Mouse (Mus musculus): ENCODE results near the gene Adtrp. TPM values are rescaled to one million over a fixed set of nuclear protein-coding genes. Genes with fewer than 3 reads are reported as not detected.

The Adtrp gene
- polyA plus RNA-seq, 1 experiment from 2014 or later: not detected

DNA sequence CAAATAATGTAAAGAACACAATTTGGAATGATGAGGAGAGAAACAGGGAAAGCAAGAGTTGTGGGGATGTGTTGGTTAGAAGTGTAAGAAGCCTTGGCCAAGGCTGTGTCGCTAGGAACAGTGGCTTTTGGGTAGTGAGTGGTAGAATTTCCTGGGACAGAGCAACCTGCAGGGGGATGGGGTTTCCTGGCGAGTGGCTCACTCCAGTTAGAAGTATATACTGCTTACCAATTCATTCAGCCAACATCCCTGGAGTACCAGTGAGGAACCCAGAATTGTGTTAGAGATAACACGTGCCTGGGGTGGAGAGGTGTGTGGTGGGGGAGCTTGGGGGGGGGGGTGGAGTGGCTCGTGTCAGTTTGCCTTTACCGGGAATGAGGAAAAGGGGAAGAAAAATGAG is 25.4 kb downstream of the Adtrp start:
- 40% methylated on average over 5 of the region's 5 CpGs for WGBS

GRCm38 (mm10) chr13:41820947-41821346 is 26.5 kb downstream of the Adtrp start:
- H3K27ac ChIP-seq (ENCODE audit: low read depth, low read length): no peak overlapping the region
- H3K9me3 ChIP-seq (ENCODE audit: control insufficient read depth, low read length): no peaks in the 10 kb centered on the region
- H3K4me3 ChIP-seq (ENCODE audit: low read depth, low read length): no peak overlapping the region
- no peak overlapping the region for H3K4me2 ChIP-seq (ENCODE audit: low read depth)
- ATAC-seq (ENCODE audit: insufficient read depth, low FRiP score, low TSS enrichment) (no peak), DNase-seq (ENCODE audit: low spot score) (no peak)
- H3K27me3 ChIP-seq (ENCODE audit: control insufficient read depth, insufficient read depth, low read length): no peaks in the 10 kb centered on the region
- H3K36me3 ChIP-seq (ENCODE audit: control insufficient read depth, insufficient read depth, low read length): no peaks in the 10 kb centered on the region
- H3K9ac ChIP-seq (ENCODE audit: low read length): no peak overlapping the region
- WGBS: 90% methylated on average over 3 of the region's 3 CpGs
- no peaks in the 10 kb centered on the region for H3K4me1 ChIP-seq (ENCODE audit: control insufficient read depth, insufficient read depth, low read length)

More for the DNA sequence above, 25.4 kb downstream of the Adtrp start:
- H3K9ac ChIP-seq (ENCODE audit: low read length): no peak overlapping the region
- no peaks in the 10 kb centered on the region for H3K36me3 ChIP-seq (ENCODE audit: control insufficient read depth, insufficient read depth, low read length)
- no peak for DNase-seq (ENCODE audit: low spot score)
- ATAC-seq (ENCODE audit: insufficient read depth, low FRiP score, low TSS enrichment): no peak
- no peaks in the 10 kb centered on the region for H3K27me3 ChIP-seq (ENCODE audit: control insufficient read depth, insufficient read depth, low read length)
- no peaks in the 10 kb centered on the region for H3K9me3 ChIP-seq (ENCODE audit: control insufficient read depth, low read length)
- H3K4me2 ChIP-seq (ENCODE audit: low read depth): no peak overlapping the region
- no peak overlapping the region for H3K27ac ChIP-seq (ENCODE audit: low read depth, low read length)
- H3K4me3 ChIP-seq (ENCODE audit: low read depth, low read length): no peak overlapping the region
- H3K4me1 ChIP-seq (ENCODE audit: control insufficient read depth, insufficient read depth, low read length): no peaks in the 10 kb centered on the region

DNA sequence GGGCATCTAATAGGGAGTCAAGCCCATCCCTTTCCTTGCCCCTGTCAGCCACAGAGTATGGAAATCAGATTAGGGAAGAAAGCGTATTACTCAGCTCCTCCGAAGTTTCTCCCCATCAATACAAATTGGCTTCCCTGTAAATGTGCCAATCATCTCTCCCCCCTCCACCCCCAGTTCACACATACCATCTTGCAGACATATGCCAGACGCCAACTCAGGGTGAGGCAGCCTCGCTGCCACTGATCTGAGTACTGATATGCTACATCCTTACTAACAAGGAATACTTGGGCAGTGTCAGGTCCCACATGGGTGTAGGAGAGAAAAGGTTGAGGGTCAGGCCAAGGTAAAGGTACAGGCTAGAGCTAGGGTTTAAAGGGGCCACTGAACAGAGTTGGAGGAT is 27.6 kb downstream of the Adtrp start:
- no peaks in the 10 kb centered on the region for H3K4me1 ChIP-seq (ENCODE audit: control insufficient read depth, insufficient read depth, low read length)
- no peaks in the 10 kb centered on the region for H3K9me3 ChIP-seq (ENCODE audit: control insufficient read depth, low read length)
- no peak overlapping the region for H3K4me2 ChIP-seq (ENCODE audit: low read depth)
- no peak overlapping the region for H3K9ac ChIP-seq (ENCODE audit: low read length)
- DNase-seq (ENCODE audit: low spot score) (no peak), ATAC-seq (ENCODE audit: insufficient read depth, low FRiP score, low TSS enrichment) (no peak)
- H3K27me3 ChIP-seq (ENCODE audit: control insufficient read depth, insufficient read depth, low read length): no peaks in the 10 kb centered on the region
- no peaks in the 10 kb centered on the region for H3K36me3 ChIP-seq (ENCODE audit: control insufficient read depth, insufficient read depth, low read length)
- no peak overlapping the region for H3K4me3 ChIP-seq (ENCODE audit: low read depth, low read length)
- 92% methylated on average over 4 of the region's 4 CpGs for WGBS
- no peak overlapping the region for H3K27ac ChIP-seq (ENCODE audit: low read depth, low read length)

GRCm38 (mm10) chr13:41819484-41819883 is 28.0 kb downstream of the Adtrp start:
- ATAC-seq (ENCODE audit: insufficient read depth, low FRiP score, low TSS enrichment) (no peak), DNase-seq (ENCODE audit: low spot score) (no peak)
- Histone ChIP-seq H3K4me1 (ENCODE audit: control insufficient read depth, insufficient read depth, low read length) (no peaks in the 10 kb centered on the region), H3K27ac (ENCODE audit: low read depth, low read length) (no peak overlapping the region), H3K36me3 (ENCODE audit: control insufficient read depth, insufficient read depth, low read length) (no peaks in the 10 kb centered on the region), H3K27me3 (ENCODE audit: control insufficient read depth, insufficient read depth, low read length) (no peaks in the 10 kb centered on the region), H3K4me3 (ENCODE audit: low read depth, low read length) (no peak overlapping the region), H3K9ac (ENCODE audit: low read length) (no peak overlapping the region), H3K9me3 (ENCODE audit: control insufficient read depth, low read length) (no peaks in the 10 kb centered on the region), H3K4me2 (ENCODE audit: low read depth) (no peak overlapping the region)
- 92% methylated on average over 4 of the region's 4 CpGs for WGBS

DNA sequence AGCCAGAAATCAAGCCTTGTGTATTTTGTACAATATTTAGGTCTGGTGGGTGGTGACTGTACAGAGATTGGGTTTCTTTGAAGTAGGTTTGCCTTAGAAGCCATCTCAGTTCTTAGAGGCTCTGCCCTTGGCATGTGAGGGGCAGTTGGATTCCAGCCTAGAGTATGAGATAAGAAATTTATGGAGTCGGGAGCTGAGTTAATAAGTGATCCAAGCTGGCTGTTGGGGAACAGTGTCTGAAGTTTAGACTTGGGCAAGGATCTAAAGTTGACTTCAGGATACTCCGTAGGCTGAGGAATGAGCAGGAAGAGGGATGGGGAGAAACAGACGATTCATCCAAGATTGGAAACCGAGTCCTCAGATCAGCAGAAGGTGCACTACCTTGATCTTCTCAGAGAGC is 29.9 kb downstream of the Adtrp start:
- Histone ChIP-seq H3K27me3 (ENCODE audit: control insufficient read depth, insufficient read depth, low read length) (no peaks in the 10 kb centered on the region), H3K9ac (ENCODE audit: low read length) (no peak overlapping the region), H3K36me3 (ENCODE audit: control insufficient read depth, insufficient read depth, low read length) (no peaks in the 10 kb centered on the region), H3K27ac (ENCODE audit: low read depth, low read length) (no peak overlapping the region), H3K9me3 (ENCODE audit: control insufficient read depth, low read length) (no peaks in the 10 kb centered on the region), H3K4me2 (ENCODE audit: low read depth) (no peak overlapping the region), H3K4me3 (ENCODE audit: low read depth, low read length) (no peak overlapping the region), H3K4me1 (ENCODE audit: control insufficient read depth, insufficient read depth, low read length) (no peaks in the 10 kb centered on the region)
- 89% methylated on average over 4 of the region's 4 CpGs for WGBS
- ATAC-seq (ENCODE audit: insufficient read depth, low FRiP score, low TSS enrichment): no peak
- no peak for DNase-seq (ENCODE audit: low spot score)

DNA sequence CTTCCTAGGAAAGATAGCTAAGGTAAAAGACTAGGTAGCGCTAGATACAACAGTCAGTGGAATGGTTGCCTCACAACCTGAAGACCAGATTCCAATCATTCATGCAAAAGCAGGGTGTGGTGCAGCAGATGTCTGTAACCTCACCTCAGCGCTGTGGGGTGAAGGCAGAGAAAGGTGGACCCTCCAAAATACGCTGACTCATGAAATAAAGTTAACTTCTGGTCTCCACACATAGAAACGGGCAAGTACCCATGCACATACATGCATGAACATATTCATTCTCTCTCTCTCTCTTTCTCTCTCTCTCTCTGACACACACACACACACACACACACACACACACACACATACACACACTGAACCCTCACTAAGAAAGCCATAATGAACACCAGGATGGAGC is 30.8 kb downstream of the Adtrp start:
- no peak overlapping the region for H3K4me2 ChIP-seq (ENCODE audit: low read depth)
- H3K9me3 ChIP-seq (ENCODE audit: control insufficient read depth, low read length): no peaks in the 10 kb centered on the region
- H3K27me3 ChIP-seq (ENCODE audit: control insufficient read depth, insufficient read depth, low read length): no peaks in the 10 kb centered on the region
- no peaks in the 10 kb centered on the region for H3K4me1 ChIP-seq (ENCODE audit: control insufficient read depth, insufficient read depth, low read length)
- no peak overlapping the region for H3K9ac ChIP-seq (ENCODE audit: low read length)
- H3K27ac ChIP-seq (ENCODE audit: low read depth, low read length): no peak overlapping the region
- no peaks in the 10 kb centered on the region for H3K36me3 ChIP-seq (ENCODE audit: control insufficient read depth, insufficient read depth, low read length)
- DNase-seq (ENCODE audit: low spot score) (no peak), ATAC-seq (ENCODE audit: insufficient read depth, low FRiP score, low TSS enrichment) (no peak)
- H3K4me3 ChIP-seq (ENCODE audit: low read depth, low read length): no peak overlapping the region
- 93% methylated on average over 4 of the region's 4 CpGs for WGBS

- no peak overlapping the region for H3K4me3 ChIP-seq (ENCODE audit: low read depth, low read length)
- no peaks in the 10 kb centered on the region for H3K9me3 ChIP-seq (ENCODE audit: control insufficient read depth, low read length)
- no peak overlapping the region for H3K4me2 ChIP-seq (ENCODE audit: low read depth)
- no peaks in the 10 kb centered on the region for H3K36me3 ChIP-seq (ENCODE audit: control insufficient read depth, insufficient read depth, low read length)
- WGBS: 93% methylated on average over 7 of the region's 7 CpGs
- no peak overlapping the region for H3K27ac ChIP-seq (ENCODE audit: low read depth, low read length)
- no peaks in the 10 kb centered on the region for H3K4me1 ChIP-seq (ENCODE audit: control insufficient read depth, insufficient read depth, low read length)
- H3K27me3 ChIP-seq (ENCODE audit: control insufficient read depth, insufficient read depth, low read length): no peaks in the 10 kb centered on the region
- no peak for DNase-seq (ENCODE audit: low spot score)
- no peak for ATAC-seq (ENCODE audit: insufficient read depth, low FRiP score, low TSS enrichment)
- H3K9ac ChIP-seq (ENCODE audit: low read length): no peak overlapping the region
Observed at GRCm38 (mm10) chr13:41810776-41811175, 36.7 kb downstream of the Adtrp start.

- H3K36me3 ChIP-seq (ENCODE audit: control insufficient read depth, insufficient read depth, low read length): no peaks in the 10 kb centered on the region
- no peaks in the 10 kb centered on the region for H3K4me1 ChIP-seq (ENCODE audit: control insufficient read depth, insufficient read depth, low read length)
- no peak overlapping the region for H3K27ac ChIP-seq (ENCODE audit: low read depth, low read length)
- no peak overlapping the region for H3K4me2 ChIP-seq (ENCODE audit: low read depth)
- no peak overlapping the region for H3K4me3 ChIP-seq (ENCODE audit: low read depth, low read length)
- DNase-seq (ENCODE audit: low spot score): no peak
- ATAC-seq (ENCODE audit: insufficient read depth, low FRiP score, low TSS enrichment): no peak
- H3K9ac ChIP-seq (ENCODE audit: low read length): no peak overlapping the region
- H3K27me3 ChIP-seq (ENCODE audit: control insufficient read depth, insufficient read depth, low read length): no peaks in the 10 kb centered on the region
- WGBS: 67% methylated on average over 4 of the region's 4 CpGs
- H3K9me3 ChIP-seq (ENCODE audit: control insufficient read depth, low read length): no peaks in the 10 kb centered on the region
Observed at GRCm38 (mm10) chr13:41807815-41808214, 39.7 kb downstream of the Adtrp start.

GRCm38 (mm10) chr13:41807300-41807699 is 40.2 kb downstream of the Adtrp start:
- H3K9me3 ChIP-seq (ENCODE audit: control insufficient read depth, low read length): no peaks in the 10 kb centered on the region
- no peak overlapping the region for H3K4me2 ChIP-seq (ENCODE audit: low read depth)
- DNase-seq (ENCODE audit: low spot score): no peak
- no peak overlapping the region for H3K9ac ChIP-seq (ENCODE audit: low read length)
- no peak overlapping the region for H3K27ac ChIP-seq (ENCODE audit: low read depth, low read length)
- 58% methylated on average over 4 of the region's 4 CpGs for WGBS
- no peaks in the 10 kb centered on the region for H3K36me3 ChIP-seq (ENCODE audit: control insufficient read depth, insufficient read depth, low read length)
- peak; percentile 53 for ATAC-seq (ENCODE audit: insufficient read depth, low FRiP score, low TSS enrichment)
- H3K4me1 ChIP-seq (ENCODE audit: control insufficient read depth, insufficient read depth, low read length): no peaks in the 10 kb centered on the region
- H3K4me3 ChIP-seq (ENCODE audit: low read depth, low read length): no peak overlapping the region
- no peaks in the 10 kb centered on the region for H3K27me3 ChIP-seq (ENCODE audit: control insufficient read depth, insufficient read depth, low read length)

All from neural tube, embryonic 11.5 days (tissue).